Mouse (Mus musculus) embryonic facial prominence, embryonic 13.5 days (tissue): ENCODE results near the gene Tssk2. TPM values are rescaled to one million over a fixed set of nuclear protein-coding genes. Genes with fewer than 3 reads are reported as not detected.
A peak's percentile ranks its signal among the peaks of the same experiment; 100 is the strongest.

Experiments used
- ATAC-seq: fragments of 200-750 bp; cut with Nextera tagmentation; 2 replicates; pipeline ENCODE4 v1.8.0; 2017; ENCODE audit warnings: low read depth; ENCODE audit not compliant: insufficient number of reproducible peaks, insufficient read depth, low FRiP score, low TSS enrichment
- H3K27ac ChIP-seq: fragments of 300-500 bp; sonication (generic); 2 replicates; pipeline ENCODE4 v1.5.1; 2015; ENCODE audit warnings: moderate library complexity, mild to moderate bottlenecking, inconsistent platforms
- H3K27me3 ChIP-seq: fragments of 300-500 bp; sonication (generic); 2 replicates; pipeline ENCODE4 v1.6.1; 2015; ENCODE audit warnings: mild to moderate bottlenecking, inconsistent platforms
- H3K36me3 ChIP-seq: fragments of 300-500 bp; sonication (generic); 2 replicates; pipeline ENCODE4 v1.6.1; 2015; ENCODE audit warnings: mild to moderate bottlenecking, inconsistent platforms
- H3K4me1 ChIP-seq: fragments of 300-500 bp; sonication (generic); 2 replicates; pipeline ENCODE4 v1.6.1; 2015; ENCODE audit warnings: inconsistent platforms
- H3K4me2 ChIP-seq: fragments of 300-500 bp; sonication (generic); 2 replicates; pipeline ENCODE4 v1.6.1; 2015; ENCODE audit warnings: moderate library complexity, mild to moderate bottlenecking, inconsistent platforms
- H3K4me3 ChIP-seq: fragments of 300-500 bp; sonication (generic); 2 replicates; pipeline ENCODE4 v1.5.1; 2015; ENCODE audit warnings: mild to moderate bottlenecking, inconsistent platforms
- H3K9ac ChIP-seq: fragments of 300-500 bp; sonication (generic); 2 replicates; pipeline ENCODE4 v1.6.1; 2015; ENCODE audit warnings: mild to moderate bottlenecking, inconsistent platforms
- H3K9me3 ChIP-seq: fragments of 300-500 bp; sonication (generic); 2 replicates; pipeline ENCODE4 v1.6.1; 2016; ENCODE audit warnings: inconsistent platforms
- WGBS: fragments of 180-500 bp; shearing (Covaris S2); methylation state at CpG from one replicate; pipeline ENCODE4 v1.1.7; 2015; ENCODE audit warnings: mixed read lengths; 5-methylcytosine and 5-hydroxymethylcytosine counted together
- polyA plus RNA-seq: library from polyadenylated mRNA; unstranded; fragments of >200 nt; fragmentation: Nextera tagmentation; extraction: Ambion mirVana; gene quantifications from 2 replicates; pipeline ENCODE4 v1.2.1, GENCODE M21; 2015

The Tssk2 gene
- polyA plus RNA-seq, result 0.20 TPM in 1 of 2 replicates, not detected in the other

GRCm38 (mm10) chr16:17898462-17898861, at the start of gene Tssk2, which contains the start of gene Dgcr2:
TSS of gene Tssk2 (plus strand) at chr16:17898637.
TSS of gene Dgcr2 (minus strand) at chr16:17898562.
- Histone ChIP-seq H3K27ac (no peak within 1 kb of the TSS), H3K4me1 (no peaks in the 10 kb centered on the region), H3K4me2 (no peak within 1 kb of the TSS), H3K36me3 (peaks cover 56% of the 10 kb centered on the region), H3K27me3 (no peaks in the 10 kb centered on the region), H3K9me3 (no peaks in the 10 kb centered on the region), H3K4me3 (no peak within 1 kb of the TSS), H3K9ac (no peak within 1 kb of the TSS)
- no peak for ATAC-seq
- 93% methylated on average over 14 of the region's 14 CpGs for WGBS

DNA sequence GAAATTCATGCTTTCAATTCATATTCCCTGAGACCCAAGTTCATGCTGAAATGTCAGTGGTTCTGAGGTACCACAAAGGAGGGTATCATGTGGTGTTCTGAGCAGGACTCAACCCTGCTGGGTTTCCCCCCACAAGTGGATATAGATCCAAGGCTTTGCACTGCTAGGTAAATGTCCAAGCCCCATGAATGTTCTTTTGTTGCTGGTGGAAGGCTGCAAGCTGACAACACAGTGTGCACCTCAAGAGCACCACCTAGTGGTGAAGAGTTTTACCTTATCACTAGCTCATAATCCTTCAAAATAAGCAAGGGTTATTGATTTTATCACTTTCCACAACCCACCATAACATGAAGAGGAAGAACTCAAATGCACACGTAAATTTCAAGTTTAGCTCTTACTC, 49.5 kb upstream of the Tssk2 start:
- H3K9ac ChIP-seq, result no peak overlapping the region
- H3K36me3 ChIP-seq, result peaks cover 92% of the 10 kb centered on the region
- no peaks in the 10 kb centered on the region for H3K4me1 ChIP-seq
- no peak overlapping the region for H3K4me3 ChIP-seq
- no peaks in the 10 kb centered on the region for H3K9me3 ChIP-seq
- no peak overlapping the region for H3K4me2 ChIP-seq
- H3K27me3 ChIP-seq, result no peaks in the 10 kb centered on the region
- WGBS, result 27% methylated on average over 1 of the region's 1 CpGs
- H3K27ac ChIP-seq, result no peak overlapping the region
- ATAC-seq, result no peak

GRCm38 (mm10) chr16:17849486-17849885, 49.0 kb upstream of the Tssk2 start:
- ATAC-seq, result no peak
- Histone ChIP-seq H3K36me3 (peaks cover 92% of the 10 kb centered on the region), H3K4me3 (no peak overlapping the region), H3K27ac (no peak overlapping the region), H3K9ac (no peak overlapping the region), H3K9me3 (no peaks in the 10 kb centered on the region), H3K4me1 (no peaks in the 10 kb centered on the region), H3K27me3 (no peaks in the 10 kb centered on the region), H3K4me2 (no peak overlapping the region)
- 83% methylated on average over 6 of the region's 6 CpGs for WGBS

DNA sequence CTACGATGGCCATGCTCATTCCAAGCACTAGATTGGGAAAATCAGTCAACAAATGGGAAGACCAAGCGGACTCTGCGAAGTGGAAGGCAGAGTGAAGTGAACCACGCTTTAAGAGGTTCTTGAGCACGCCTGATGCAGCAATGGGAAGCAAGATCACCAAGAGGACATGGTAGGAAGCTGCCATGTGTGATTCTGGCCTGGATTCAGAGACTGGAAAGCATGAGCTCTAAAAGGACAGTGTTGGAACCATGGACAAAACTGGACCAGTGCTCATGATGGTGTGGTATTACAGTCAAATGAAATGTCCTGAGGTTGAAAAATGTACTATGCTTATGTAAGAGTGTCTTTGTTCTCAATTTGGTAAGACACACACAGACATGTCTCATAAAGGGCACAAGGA, 47.1 kb upstream of the Tssk2 start:
- no peak for ATAC-seq
- WGBS, result 96% methylated on average over 5 of the region's 5 CpGs
- H3K27ac ChIP-seq, result no peak overlapping the region
- H3K9ac ChIP-seq, result no peak overlapping the region
- H3K4me1 ChIP-seq, result no peaks in the 10 kb centered on the region
- H3K4me3 ChIP-seq, result no peak overlapping the region
- peaks cover 89% of the 10 kb centered on the region for H3K36me3 ChIP-seq
- no peaks in the 10 kb centered on the region for H3K9me3 ChIP-seq
- H3K27me3 ChIP-seq, result no peaks in the 10 kb centered on the region
- H3K4me2 ChIP-seq, result no peak overlapping the region

DNA sequence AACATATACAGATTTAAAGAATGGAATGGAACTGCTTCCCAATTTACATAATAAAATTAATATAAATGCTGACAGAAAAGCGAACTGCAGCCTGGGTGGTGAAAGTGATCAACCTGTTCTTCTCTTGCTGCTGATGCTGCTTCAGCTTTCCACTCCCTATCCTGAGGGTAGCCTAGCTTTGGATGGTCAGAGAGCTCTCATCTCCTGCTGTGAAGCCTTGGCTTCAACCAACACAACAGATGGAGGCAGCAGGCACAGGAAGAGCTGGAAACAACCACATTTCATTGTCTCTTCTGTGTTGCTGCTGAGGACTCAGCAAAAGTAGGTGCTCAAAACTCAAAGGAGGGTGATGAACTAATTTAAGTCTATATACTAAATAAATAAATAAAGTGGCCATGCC, 46.6 kb upstream of the Tssk2 start:
- Histone ChIP-seq H3K4me3 (no peak overlapping the region), H3K9ac (no peak overlapping the region), H3K4me1 (no peaks in the 10 kb centered on the region), H3K27me3 (no peaks in the 10 kb centered on the region), H3K4me2 (no peak overlapping the region), H3K27ac (no peak overlapping the region), H3K9me3 (no peaks in the 10 kb centered on the region), H3K36me3 (peaks cover 89% of the 10 kb centered on the region)
- ATAC-seq, result no peak
- WGBS, result 93% methylated on average over 1 of the region's 1 CpGs

DNA sequence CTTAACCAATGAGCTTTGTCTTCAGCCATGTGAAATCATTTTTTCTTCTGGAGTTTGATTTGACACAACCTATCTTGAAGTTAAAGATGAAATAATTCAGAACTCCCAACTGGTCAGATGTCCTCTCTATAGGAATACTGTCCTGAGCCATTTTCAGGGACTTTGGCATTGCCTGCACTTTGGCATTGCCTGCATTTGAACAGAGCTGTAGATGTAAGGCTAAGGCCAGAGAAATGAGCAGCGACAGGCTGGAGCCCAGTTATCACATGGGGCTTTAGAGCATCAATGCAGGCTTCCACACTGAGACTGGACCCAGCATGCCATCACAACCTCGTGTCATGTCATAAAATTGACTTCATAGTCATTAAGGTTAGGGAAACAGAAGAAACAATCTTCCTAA, 45.2 kb upstream of the Tssk2 start:
- H3K36me3 ChIP-seq, result peaks cover 89% of the 10 kb centered on the region
- no peak overlapping the region for H3K4me2 ChIP-seq
- H3K9me3 ChIP-seq, result no peaks in the 10 kb centered on the region
- H3K9ac ChIP-seq, result no peak overlapping the region
- no peak for ATAC-seq
- no peaks in the 10 kb centered on the region for H3K4me1 ChIP-seq
- H3K27ac ChIP-seq, result no peak overlapping the region
- no peaks in the 10 kb centered on the region for H3K27me3 ChIP-seq
- H3K4me3 ChIP-seq, result no peak overlapping the region
- 86% methylated on average over 2 of the region's 2 CpGs for WGBS

DNA sequence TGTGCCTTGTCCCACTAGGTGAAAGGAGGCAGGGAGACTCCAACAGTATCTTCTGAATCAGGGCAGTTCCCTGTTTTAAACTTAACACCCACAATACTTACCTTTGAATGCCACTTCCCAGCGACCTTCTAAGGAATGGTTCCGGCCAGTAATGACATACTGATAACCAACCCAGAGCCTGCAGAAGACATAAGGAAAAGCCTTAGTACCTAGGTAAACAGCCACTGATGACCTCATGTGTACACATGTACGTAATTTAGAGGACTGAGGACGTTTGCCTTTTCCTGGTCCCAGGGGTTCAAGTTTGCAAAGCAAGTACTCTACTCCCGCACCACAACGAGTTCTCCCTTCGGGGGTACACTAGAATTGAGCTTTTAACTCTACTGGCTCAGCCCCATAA, 41.3 kb upstream of the Tssk2 start:
- Histone ChIP-seq H3K9ac (no peak overlapping the region), H3K9me3 (no peaks in the 10 kb centered on the region), H3K4me3 (no peak overlapping the region), H3K27me3 (no peaks in the 10 kb centered on the region), H3K4me2 (no peak overlapping the region), H3K4me1 (0 out of 2 replicates have a peak, but pooled peaks cover 5% of the 10 kb centered on the region), H3K36me3 (peaks cover 79% of the 10 kb centered on the region), H3K27ac (no peak overlapping the region)
- ATAC-seq, result no peak
- whole genome bisulfite sequencing, result 88% methylated on average over 7 of the region's 7 CpGs

DNA sequence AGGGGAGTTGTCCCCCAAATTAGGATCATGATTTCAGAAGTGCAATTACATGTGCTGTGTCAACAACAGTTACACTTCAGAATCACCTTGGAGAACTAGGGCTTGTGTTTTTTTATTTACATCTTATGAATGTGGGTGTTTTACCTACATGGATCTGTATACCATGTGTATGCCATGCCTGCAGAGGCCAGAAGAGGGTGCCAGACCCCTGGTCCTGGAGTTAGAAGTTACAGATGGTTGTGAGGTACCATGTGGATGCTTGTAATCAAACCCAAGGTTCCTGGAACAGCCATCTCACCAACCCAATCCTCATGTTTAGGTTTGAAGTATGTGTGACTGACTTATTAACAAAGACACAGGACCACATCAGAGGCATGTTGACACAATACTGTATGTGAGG, 39.8 kb upstream of the Tssk2 start:
- H3K4me2 ChIP-seq, result no peak overlapping the region
- H3K27me3 ChIP-seq, result no peaks in the 10 kb centered on the region
- no peak overlapping the region for H3K9ac ChIP-seq
- H3K4me1 ChIP-seq, result 0 out of 2 replicates have a peak, but pooled peaks cover 6% of the 10 kb centered on the region
- ATAC-seq, result no peak
- H3K9me3 ChIP-seq, result no peaks in the 10 kb centered on the region
- H3K27ac ChIP-seq, result no peak overlapping the region
- peaks cover 67% of the 10 kb centered on the region for H3K36me3 ChIP-seq
- no peak overlapping the region for H3K4me3 ChIP-seq

- no peak overlapping the region for H3K9ac ChIP-seq
- WGBS, result 97% methylated on average over 2 of the region's 2 CpGs
- H3K27me3 ChIP-seq, result no peaks in the 10 kb centered on the region
- H3K27ac ChIP-seq, result no peak overlapping the region
- H3K4me2 ChIP-seq, result no peak overlapping the region
- 0 out of 2 replicates have a peak, but pooled peaks cover 4% of the 10 kb centered on the region for H3K4me1 ChIP-seq
- peaks cover 47% of the 10 kb centered on the region for H3K36me3 ChIP-seq
- H3K4me3 ChIP-seq, result no peak overlapping the region
- no peak for ATAC-seq
- H3K9me3 ChIP-seq, result no peaks in the 10 kb centered on the region
Measured at GRCm38 (mm10) chr16:17865293-17865692, 33.1 kb upstream of the Tssk2 start.

DNA sequence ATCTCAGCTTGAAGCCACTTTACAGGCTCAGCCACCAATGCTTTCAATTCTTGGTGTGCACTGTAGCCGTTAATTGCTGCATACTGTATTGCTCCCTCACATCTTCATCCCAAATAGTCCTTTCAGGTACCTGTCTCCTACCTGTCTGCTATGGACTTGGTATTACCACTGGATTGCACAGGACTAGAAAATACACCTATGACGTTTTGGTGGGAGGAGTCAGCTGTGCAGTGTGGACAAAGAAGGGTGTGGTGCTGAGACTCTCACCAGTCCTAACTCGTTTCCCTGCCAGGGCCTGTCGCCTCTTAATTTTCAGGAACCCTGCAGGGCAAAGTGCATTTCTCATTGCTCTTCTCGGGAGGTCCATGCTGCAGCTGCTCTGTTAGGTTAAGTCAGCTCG, 32.7 kb upstream of the Tssk2 start:
- H3K27me3 ChIP-seq, result no peaks in the 10 kb centered on the region
- no peak overlapping the region for H3K27ac ChIP-seq
- H3K4me1 ChIP-seq, result 0 out of 2 replicates have a peak, but pooled peaks cover 4% of the 10 kb centered on the region
- H3K4me2 ChIP-seq, result no peak overlapping the region
- H3K9ac ChIP-seq, result no peak overlapping the region
- H3K36me3 ChIP-seq, result peaks cover 47% of the 10 kb centered on the region
- H3K4me3 ChIP-seq, result no peak overlapping the region
- H3K9me3 ChIP-seq, result no peaks in the 10 kb centered on the region
- WGBS, result 76% methylated on average over 6 of the region's 6 CpGs
- ATAC-seq, result no peak

GRCm38 (mm10) chr16:17871248-17871647, 27.2 kb upstream of the Tssk2 start:
- H3K4me2 ChIP-seq, result no peak overlapping the region
- peaks cover 53% of the 10 kb centered on the region for H3K36me3 ChIP-seq
- H3K9ac ChIP-seq, result no peak overlapping the region
- H3K27me3 ChIP-seq, result no peaks in the 10 kb centered on the region
- no peaks in the 10 kb centered on the region for H3K9me3 ChIP-seq
- ATAC-seq, result no peak
- no peak overlapping the region for H3K27ac ChIP-seq
- H3K4me1 ChIP-seq, result no peaks in the 10 kb centered on the region
- no peak overlapping the region for H3K4me3 ChIP-seq
- 81% methylated on average over 5 of the region's 5 CpGs for WGBS

GRCm38 (mm10) chr16:17872995-17873394, 25.4 kb upstream of the Tssk2 start:
- Histone ChIP-seq H3K4me3 (no peak overlapping the region), H3K27me3 (no peaks in the 10 kb centered on the region), H3K4me2 (no peak overlapping the region), H3K9ac (0 out of 2 replicates have a peak overlapping the region, but pooled peaks have one; percentile 27), H3K27ac (no peak overlapping the region), H3K36me3 (peaks cover 58% of the 10 kb centered on the region), H3K9me3 (no peaks in the 10 kb centered on the region), H3K4me1 (no peaks in the 10 kb centered on the region)
- no peak for ATAC-seq
- 65% methylated on average over 4 of the region's 4 CpGs for WGBS

- 89% methylated on average over 4 of the region's 4 CpGs for WGBS
- no peaks in the 10 kb centered on the region for H3K9me3 ChIP-seq
- no peak overlapping the region for H3K4me3 ChIP-seq
- no peak overlapping the region for H3K27ac ChIP-seq
- no peak overlapping the region for H3K4me2 ChIP-seq
- H3K27me3 ChIP-seq, result no peaks in the 10 kb centered on the region
- peaks cover 43% of the 10 kb centered on the region for H3K36me3 ChIP-seq
- H3K4me1 ChIP-seq, result no peaks in the 10 kb centered on the region
- ATAC-seq, result no peak
- no peak overlapping the region for H3K9ac ChIP-seq
Measured at GRCm38 (mm10) chr16:17875174-17875573, 23.3 kb upstream of the Tssk2 start.
